Mouse (Mus musculus): Measurements from ENCODE around the gene Dtnb. TPM values are rescaled to one million over a fixed set of nuclear protein-coding genes. Genes with fewer than 3 reads are reported as not detected.
A peak's percentile ranks its signal among the peaks of the same experiment; 100 is the strongest.
"Not testable (repeated sequence)": the region's sequence is repeated elsewhere in the genome, so short reads cannot be mapped to it uniquely, and the experiment has no call there.

Gene Dtnb
- polyA plus RNA-seq, 1 experiment: 60.7 TPM

DNA sequence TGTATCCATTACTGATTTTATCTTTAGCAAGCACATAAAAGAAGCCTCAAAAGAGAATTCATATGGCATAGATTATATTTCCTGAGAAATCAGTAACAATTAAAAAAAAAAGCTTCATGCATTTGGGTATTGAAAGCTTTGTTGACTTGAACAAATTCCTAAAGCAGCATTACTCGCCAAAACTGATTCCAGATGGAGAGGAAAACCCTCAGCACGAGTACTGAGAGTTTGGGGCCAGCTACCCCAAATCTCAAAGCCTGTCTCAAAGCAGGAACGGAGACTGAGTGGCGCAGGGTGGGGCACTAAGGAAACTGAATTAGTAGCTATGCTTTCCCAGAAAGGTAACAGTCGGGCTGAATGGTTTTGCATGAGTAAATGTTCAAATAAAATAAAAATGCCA lies 108.5 kb downstream of the Dtnb start:
- Histone ChIP-seq H3K27ac (ENCODE audit: control insufficient read depth, insufficient read depth, low read length) (no peak overlapping the region), H3K4me3 (ENCODE audit: control insufficient read depth, insufficient read depth, low read length) (no peak overlapping the region), H3K4me1 (replicated peaks; ENCODE audit: control insufficient read depth, insufficient read depth, low read length) (no peaks in the 10 kb centered on the region), H3K27me3 (ENCODE audit: control insufficient read depth, insufficient read depth, low read length) (no peaks in the 10 kb centered on the region), H3K36me3 (ENCODE audit: control insufficient read depth, insufficient read depth, low read length) (no peaks in the 10 kb centered on the region)
- no peak for TF ChIP-seq POLR2A (IDR thresholded peaks at IDR 0.05; ENCODE audit: control insufficient read depth, extremely low read depth, insufficient read depth, low read length, poor library complexity)
- TF ChIP-seq CTCF (IDR thresholded peaks at IDR 0.05; ENCODE audit: borderline replicate concordance, control insufficient read depth, extremely low read depth, insufficient read depth, low read length, poor library complexity): no peak
- DNase-seq: no peak
- 92% methylated on average over 5 of the region's 5 CpGs for WGBS

DNA sequence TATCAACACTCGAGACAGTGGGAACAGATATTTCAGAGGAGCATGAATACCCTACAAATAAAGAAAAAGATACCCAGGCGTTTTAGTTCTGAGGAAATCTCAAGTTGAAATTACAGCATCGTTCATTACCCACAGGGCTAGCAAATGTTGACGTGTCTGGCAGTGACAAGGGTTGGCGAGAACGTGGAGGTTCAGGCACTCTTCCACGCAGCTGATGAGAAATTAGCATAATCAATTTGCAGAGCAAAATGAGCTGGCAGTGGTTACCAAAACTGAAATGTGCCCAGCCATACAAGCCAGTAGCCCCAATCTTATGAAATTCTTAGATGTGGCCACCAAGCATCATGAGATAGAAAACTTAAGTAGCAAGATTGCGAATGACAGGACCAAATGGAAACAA lies 110.9 kb downstream of the Dtnb start:
- Histone ChIP-seq H3K4me1 (replicated peaks; ENCODE audit: control insufficient read depth, insufficient read depth, low read length) (no peaks in the 10 kb centered on the region), H3K36me3 (ENCODE audit: control insufficient read depth, insufficient read depth, low read length) (no peaks in the 10 kb centered on the region), H3K27me3 (ENCODE audit: control insufficient read depth, insufficient read depth, low read length) (no peaks in the 10 kb centered on the region), H3K27ac (ENCODE audit: control insufficient read depth, insufficient read depth, low read length) (no peak overlapping the region), H3K4me3 (ENCODE audit: control insufficient read depth, insufficient read depth, low read length) (no peak overlapping the region)
- DNase-seq: no peak
- TF ChIP-seq CTCF (IDR thresholded peaks at IDR 0.05; ENCODE audit: borderline replicate concordance, control insufficient read depth, extremely low read depth, insufficient read depth, low read length, poor library complexity) (no peak), POLR2A (IDR thresholded peaks at IDR 0.05; ENCODE audit: control insufficient read depth, extremely low read depth, insufficient read depth, low read length, poor library complexity) (no peak)
- 96% methylated on average over 8 of the region's 8 CpGs for WGBS

GRCm38 (mm10) chr12:3686419-3686940 lies 114.3 kb downstream of the Dtnb start:
- Histone ChIP-seq H3K27ac (ENCODE audit: control insufficient read depth, insufficient read depth, low read length) (no peak overlapping the region), H3K4me1 (replicated peaks; ENCODE audit: control insufficient read depth, insufficient read depth, low read length) (no peaks in the 10 kb centered on the region), H3K27me3 (ENCODE audit: control insufficient read depth, insufficient read depth, low read length) (no peaks in the 10 kb centered on the region), H3K36me3 (ENCODE audit: control insufficient read depth, insufficient read depth, low read length) (no peaks in the 10 kb centered on the region), H3K4me3 (ENCODE audit: control insufficient read depth, insufficient read depth, low read length) (no peak overlapping the region)
- TF ChIP-seq CTCF (IDR thresholded peaks at IDR 0.05; ENCODE audit: borderline replicate concordance, control insufficient read depth, extremely low read depth, insufficient read depth, low read length, poor library complexity): no peak
- no peak for TF ChIP-seq POLR2A (IDR thresholded peaks at IDR 0.05; ENCODE audit: control insufficient read depth, extremely low read depth, insufficient read depth, low read length, poor library complexity)
- no peak for DNase-seq
- WGBS: 59% methylated on average over 7 of the region's 7 CpGs

GRCm38 (mm10) chr12:3690926-3691529 lies 118.8 kb downstream of the Dtnb start:
- not testable (repeated sequence) for H3K27me3 ChIP-seq (ENCODE audit: control insufficient read depth, insufficient read depth, low read length); H3K4me3 ChIP-seq (ENCODE audit: control insufficient read depth, insufficient read depth, low read length); H3K36me3 ChIP-seq (ENCODE audit: control insufficient read depth, insufficient read depth, low read length); H3K4me1 ChIP-seq (replicated peaks; ENCODE audit: control insufficient read depth, insufficient read depth, low read length); DNase-seq; H3K27ac ChIP-seq (ENCODE audit: control insufficient read depth, insufficient read depth, low read length)
- 96% methylated on average over 17 of the region's 17 CpGs for WGBS

DNA sequence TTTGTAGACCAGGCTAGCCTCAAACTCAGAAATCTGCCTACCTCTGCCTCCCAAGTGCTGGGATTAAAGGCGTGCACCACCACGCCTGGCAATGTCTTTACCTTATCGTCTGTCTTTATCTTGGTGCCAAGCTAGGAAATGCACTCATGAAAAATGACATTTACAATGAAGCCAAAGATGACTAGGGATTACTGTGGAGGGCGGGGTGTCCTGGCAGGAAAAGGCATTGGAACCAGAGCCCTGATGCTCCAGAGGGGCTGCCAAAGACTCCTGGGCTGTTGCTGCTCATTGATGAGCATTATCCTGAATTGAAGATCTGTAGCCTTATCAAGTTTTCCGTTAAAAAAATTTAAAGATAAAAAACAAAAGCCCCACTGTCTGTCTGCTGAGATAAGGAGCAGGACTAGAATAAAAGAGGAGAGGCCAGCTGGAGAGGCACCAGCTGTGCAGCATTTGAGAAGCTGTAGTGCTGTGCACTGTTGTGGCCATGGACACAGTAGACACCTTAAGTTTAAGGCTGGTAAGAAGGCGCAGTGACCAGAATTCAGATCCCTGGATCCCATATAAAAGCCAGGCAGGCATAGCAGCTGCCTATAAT lies 120.7 kb downstream of the Dtnb start:
- 95% methylated on average over 6 of the region's 6 CpGs for WGBS
- TF ChIP-seq POLR2A (IDR thresholded peaks at IDR 0.05; ENCODE audit: control insufficient read depth, extremely low read depth, insufficient read depth, low read length, poor library complexity) (no peak), CTCF (IDR thresholded peaks at IDR 0.05; ENCODE audit: borderline replicate concordance, control insufficient read depth, extremely low read depth, insufficient read depth, low read length, poor library complexity) (no peak)

GRCm38 (mm10) chr12:3695741-3696501 lies 123.7 kb downstream of the Dtnb start:
- Histone ChIP-seq H3K27ac (ENCODE audit: control insufficient read depth, insufficient read depth, low read length) (no peak overlapping the region), H3K4me1 (replicated peaks; ENCODE audit: control insufficient read depth, insufficient read depth, low read length) (no peaks in the 10 kb centered on the region), H3K36me3 (ENCODE audit: control insufficient read depth, insufficient read depth, low read length) (no peaks in the 10 kb centered on the region), H3K4me3 (ENCODE audit: control insufficient read depth, insufficient read depth, low read length) (no peak overlapping the region), H3K27me3 (ENCODE audit: control insufficient read depth, insufficient read depth, low read length) (no peaks in the 10 kb centered on the region)
- TF ChIP-seq POLR2A (IDR thresholded peaks at IDR 0.05; ENCODE audit: control insufficient read depth, extremely low read depth, insufficient read depth, low read length, poor library complexity) (no peak), CTCF (IDR thresholded peaks at IDR 0.05; ENCODE audit: borderline replicate concordance, control insufficient read depth, extremely low read depth, insufficient read depth, low read length, poor library complexity) (no peak)
- peak; percentile 32 for DNase-seq
- WGBS: 70% methylated on average over 5 of the region's 5 CpGs

More for the DNA sequence above, 120.7 kb downstream of the Dtnb start:
- Histone ChIP-seq H3K4me3 (ENCODE audit: control insufficient read depth, insufficient read depth, low read length) (no peak overlapping the region), H3K27me3 (ENCODE audit: control insufficient read depth, insufficient read depth, low read length) (no peaks in the 10 kb centered on the region), H3K4me1 (replicated peaks; ENCODE audit: control insufficient read depth, insufficient read depth, low read length) (no peaks in the 10 kb centered on the region), H3K36me3 (ENCODE audit: control insufficient read depth, insufficient read depth, low read length) (no peaks in the 10 kb centered on the region), H3K27ac (ENCODE audit: control insufficient read depth, insufficient read depth, low read length) (no peak overlapping the region)
- DNase-seq: no peak
